Mouse (Mus musculus) right cerebral cortex, adult 2 months (tissue): ENCODE results near the gene Anks1.
"Not testable (repeated sequence)": the region's sequence is repeated elsewhere in the genome, so short reads cannot be mapped to it uniquely, and the experiment has no call there.

Experiments
- DNase-seq, 2 experiments: peaks; one replicate each; pipeline ENCODE4 v3.0.0; 2021 to 2022; ENCODE audit warnings: low spot score in 2 of 2

Gene Anks1

DNA sequence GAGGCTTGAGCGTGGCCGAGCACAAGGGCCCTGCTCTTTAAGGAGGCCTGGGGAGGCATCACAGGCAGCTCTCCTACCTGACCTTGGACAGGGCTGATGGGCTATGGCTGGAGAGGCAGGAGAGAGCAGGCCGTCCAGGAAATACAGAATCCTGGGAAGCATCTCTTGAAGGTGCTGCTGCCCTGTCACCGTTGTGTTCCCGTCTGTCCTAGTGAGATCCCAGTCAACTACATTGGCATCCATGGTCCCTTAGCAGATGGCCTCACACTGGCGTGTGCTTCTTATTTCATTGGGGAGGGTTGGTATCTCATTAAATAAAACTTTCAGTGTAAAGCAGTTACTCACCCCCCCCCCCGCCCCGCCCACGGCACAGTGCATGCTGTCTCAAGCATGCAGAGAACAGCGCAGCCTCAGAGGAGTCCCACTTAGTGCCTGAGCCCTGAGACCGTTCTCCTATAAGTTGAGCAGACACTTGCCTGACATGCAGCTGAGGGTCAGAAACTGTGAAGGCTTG lies 57.5 kb downstream of the Anks1 start:
- DNase-seq: peak in 1 of 2 experiments; percentile 21

DNA sequence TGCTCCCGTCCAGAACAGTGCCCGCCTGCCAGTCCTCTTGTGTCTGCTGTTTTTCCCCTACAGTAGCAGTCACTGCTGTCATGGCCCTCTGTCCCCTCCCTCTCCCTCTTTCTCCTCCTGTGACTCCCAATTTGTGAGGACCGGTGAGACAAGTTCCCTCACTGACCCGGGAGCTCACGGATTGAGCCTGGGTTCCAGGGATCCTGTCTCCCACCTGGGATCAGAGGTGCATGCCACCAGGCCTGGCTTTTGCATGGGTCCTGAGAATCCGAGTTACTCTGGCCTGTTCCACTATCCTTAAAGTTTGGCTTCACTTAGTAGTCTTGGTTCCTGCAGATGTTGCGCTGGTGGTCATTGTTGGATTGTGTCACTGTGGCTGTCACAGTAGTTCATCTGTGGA lies 58.4 kb downstream of the Anks1 start:
- no peak for DNase-seq

DNA sequence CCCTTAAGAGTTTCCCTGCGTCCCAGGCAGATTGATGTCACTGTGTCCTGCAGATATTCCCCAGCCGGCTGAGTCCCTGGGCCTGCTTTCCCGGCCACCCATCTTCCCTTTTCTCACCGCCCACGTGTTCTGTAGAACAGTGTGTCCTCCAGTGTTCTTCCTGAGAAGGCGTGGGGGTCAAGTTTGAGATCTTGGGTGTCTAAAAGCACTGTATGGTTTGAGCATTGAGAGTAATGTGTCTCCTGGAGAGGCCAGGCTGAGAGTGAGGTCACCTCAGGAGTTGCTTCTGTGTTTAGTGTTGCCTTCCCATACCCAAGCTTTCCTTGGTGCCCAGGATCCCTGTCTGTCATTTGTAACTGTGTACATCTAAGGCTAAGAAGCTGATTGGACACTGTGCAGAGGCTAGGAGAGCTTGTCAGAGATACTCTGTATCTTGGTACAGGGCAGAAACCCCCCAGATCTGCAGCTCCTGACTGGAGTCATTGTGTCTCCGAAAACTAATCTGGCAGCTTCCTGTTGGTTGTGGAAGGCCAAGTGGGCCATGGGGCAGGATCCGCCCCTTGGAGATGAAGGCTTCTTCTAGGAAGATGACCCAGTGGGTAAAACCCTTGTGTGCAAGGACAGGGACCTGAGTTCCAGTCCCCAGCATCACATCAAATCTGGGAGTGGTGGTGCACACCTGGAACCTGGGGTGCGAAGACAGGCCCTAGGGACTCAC lies 59.1 kb downstream of the Anks1 start:
- no peak for DNase-seq

DNA sequence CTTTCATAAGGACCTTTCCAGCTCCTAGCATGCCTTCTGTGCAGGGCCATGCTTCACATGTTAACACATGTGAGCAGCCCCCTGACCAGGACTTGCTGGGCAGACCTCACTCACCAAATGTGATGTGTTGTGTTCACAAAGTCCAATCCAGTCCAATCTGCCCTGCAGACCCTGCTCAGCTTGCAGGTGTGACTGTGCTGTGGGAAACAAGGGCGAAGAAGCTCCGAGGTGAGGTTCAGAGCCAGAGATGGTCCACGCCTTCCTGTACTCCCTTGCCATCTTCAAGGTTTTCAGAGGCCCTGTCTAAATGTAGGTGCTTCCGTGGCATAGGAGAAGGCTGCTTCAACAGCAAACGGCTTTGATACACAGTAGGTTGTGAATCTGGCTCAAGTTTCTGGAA lies 59.8 kb downstream of the Anks1 start:
- no peak for DNase-seq

DNA sequence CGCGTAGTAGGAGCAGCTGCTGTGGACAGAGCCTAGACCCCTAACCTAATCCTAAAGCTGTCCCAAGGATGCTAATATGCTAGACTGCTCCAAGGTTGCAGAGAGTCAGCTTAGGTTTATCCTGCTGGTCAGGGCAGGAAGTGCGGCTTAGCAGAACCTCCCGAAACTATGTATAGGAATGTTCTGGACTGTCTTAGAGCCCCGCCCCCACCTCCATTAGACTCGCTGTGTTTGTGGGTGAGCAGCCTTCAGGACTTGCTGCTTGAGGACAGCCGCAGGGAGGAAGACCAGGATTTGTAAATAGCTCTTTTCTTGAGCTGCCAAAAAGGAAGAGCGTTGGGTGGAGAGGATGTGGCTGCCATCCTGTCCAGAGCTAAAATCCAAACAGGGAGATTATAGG lies 60.3 kb downstream of the Anks1 start:
- no peak for DNase-seq

DNA sequence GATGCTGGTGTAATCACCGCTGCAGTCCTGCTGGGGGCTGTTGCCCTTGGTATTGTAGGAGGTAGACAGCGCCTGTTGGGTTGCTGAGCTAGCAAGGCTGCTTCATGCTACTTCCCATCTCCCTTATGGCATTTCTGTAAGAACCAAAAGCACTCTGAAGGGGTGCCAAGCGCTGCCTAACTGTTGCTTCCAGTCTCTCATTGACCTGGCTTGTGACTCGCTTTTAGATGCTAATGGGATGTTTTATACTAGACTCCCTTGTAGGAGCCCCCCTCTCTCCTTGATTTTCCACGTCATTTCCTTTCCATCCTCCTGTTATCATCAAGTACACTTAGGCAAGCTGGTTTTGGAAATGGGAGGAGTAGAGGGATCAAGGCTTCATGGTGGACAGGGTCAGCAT lies 60.8 kb downstream of the Anks1 start:
- DNase-seq: no peak

DNA sequence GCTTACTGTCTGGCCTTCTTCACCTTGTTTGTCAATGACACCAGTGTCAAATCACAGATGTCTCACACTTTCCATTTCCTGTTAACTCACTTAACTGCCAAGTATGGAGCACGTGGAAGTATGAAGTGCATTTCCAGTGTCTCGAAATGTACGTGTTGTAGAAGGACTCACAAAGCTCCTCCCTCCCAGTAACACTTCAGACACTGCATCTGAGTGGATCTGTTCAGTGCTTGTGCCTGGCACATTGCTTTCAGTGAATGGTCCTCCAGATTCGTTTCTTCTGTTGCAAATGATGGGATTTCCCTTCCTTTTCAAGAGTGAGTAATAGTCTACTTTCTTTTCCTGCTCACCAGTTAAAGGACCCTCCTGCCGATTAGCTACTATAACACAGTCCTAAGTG lies 61.2 kb downstream of the Anks1 start:
- no peak for DNase-seq

DNA sequence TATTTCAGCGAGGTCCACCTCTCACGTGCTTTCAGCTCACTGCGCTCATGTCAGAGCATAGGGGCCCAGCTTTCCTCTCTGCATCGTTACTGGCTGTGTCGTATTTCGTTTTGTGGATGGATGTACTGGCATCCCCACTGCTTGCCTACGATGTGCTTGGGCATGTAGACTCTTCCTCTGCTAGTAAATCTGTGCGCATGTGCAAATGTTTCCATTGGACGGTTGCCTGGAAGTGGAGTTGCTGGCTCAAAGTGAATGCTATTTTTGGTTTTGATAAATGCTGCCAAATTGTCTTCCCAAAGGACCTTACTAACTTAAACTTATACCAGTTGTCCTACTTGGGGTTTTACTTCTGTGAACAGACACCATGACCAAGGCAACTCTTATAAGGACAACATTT lies 62.4 kb downstream of the Anks1 start:
- DNase-seq: peak; percentile 71 to 72

DNA sequence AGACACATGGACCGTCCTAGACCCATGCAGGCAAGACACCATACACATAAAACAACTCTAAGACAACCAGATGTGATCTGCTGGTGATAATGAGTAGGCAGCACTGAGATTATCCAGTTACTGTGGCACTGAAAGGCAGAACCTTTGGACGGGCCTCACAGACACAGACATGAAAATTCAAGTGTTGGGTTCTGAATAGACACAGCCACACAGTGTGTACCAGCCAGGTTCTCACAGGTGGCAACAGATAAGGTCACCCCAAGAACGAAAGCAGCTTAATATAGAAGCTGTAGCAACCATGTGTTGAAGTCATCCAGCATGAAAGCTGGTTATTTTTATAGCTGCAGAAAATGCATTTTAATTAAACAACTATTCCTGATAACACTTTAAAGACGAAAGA lies 64.2 kb downstream of the Anks1 start:
- DNase-seq: no peak

DNA sequence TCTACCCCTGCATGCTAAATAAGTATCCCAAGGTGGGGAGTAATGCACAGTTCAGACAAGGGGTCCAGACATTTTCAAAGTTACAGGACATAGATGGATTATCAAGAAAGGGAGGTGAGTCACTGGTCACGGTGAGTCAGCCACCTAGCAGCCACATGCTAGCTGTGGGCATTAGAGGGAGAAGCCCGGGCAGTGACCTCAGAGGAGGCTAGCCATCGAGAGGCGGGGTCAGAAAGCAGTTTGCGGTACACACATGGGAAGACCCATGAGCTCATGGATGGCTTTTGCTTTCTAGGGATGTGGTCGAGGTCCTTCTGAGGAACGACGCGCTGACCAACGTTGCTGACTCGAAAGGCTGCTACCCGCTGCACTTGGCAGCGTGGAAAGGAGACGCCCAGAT lies 67.2 kb downstream of the Anks1 start:
- DNase-seq: no peak

DNA sequence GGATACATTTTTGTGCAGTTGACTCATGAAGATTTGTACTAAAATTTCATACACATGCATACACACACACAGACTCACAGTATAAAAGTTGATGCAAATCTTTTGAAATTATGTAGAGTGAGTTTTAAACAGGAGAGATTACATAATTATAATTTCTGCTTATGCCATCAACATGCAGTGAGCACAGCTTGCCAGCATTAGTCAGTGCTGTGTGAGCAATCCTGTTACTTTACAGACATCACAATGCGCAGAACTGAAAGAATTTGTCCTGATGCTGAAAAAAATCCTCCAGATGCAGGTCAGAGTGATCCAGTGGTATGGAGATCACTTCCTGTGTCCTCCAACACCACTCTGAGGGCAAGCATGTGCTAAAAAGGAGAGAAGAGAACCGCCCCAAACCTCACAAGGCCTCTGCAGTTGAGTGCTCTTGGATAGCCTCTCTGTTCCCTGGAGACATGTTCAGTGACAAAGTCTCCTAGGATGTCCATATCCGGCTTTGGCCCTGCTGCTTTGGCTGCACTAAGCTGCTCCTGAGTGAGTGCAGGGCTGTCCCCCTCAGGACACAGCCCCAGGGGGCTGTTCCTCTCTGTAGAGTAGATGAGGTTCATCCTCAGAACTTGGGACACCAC lies 68.0 kb downstream of the Anks1 start:
- DNase-seq: peak in 1 of 2 experiments; percentile 41

DNA sequence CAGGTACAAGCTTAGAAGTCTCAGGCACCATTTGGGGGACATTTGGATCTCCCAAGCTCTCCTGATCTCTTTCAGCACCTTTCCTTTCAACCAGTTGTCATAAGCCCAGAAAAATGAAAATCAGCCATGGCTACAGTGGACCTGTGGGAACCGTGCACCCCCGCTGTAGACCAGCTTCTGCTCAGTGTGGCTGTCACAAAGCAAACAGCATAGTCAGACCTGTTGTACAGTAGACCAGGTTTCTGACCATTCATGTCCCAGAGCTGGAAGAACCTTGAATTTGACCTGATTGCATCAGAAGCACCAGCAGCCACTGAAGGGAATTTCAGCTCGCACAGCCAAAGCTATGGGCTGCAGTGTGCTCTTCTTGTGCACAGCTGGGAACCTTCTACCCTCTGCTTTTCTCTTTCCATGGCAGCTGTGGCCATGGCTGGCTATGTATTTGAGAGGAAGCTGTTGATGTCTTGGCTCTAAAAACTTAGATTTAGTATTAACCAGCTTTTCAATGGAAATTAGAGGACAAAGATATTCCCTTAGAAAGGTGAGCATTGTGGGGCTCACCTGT lies 71.4 kb downstream of the Anks1 start:
- no peak for DNase-seq

DNA sequence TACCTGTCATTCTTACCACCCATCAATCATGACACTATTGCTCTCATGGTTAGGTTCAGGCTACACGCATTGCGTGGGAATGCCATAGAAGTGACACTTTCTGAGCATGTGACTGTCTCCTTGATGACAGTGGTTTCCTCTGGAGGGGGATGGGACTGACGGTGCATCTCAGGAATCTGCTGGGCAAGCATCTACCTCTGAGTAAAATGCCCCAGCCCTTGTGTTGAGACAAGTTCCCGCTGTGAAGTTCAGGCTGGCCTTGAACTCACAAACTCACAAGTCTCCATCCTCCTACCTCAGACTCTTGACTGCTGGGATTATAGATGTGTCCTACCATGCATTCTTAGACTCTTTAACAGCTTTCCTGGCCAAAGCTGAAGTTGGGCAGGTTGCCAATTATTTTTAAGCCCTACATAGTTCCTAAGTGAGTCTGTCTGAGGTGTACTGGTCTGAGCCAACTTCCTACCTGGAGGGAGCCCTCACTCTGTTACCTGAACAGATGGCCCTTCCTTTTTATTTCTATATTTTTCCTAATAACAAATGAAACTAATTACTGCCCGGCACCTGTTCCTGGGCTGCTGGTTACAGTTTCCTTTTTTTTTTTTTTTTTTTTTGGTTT lies 72.5 kb downstream of the Anks1 start:
- DNase-seq: no peak

DNA sequence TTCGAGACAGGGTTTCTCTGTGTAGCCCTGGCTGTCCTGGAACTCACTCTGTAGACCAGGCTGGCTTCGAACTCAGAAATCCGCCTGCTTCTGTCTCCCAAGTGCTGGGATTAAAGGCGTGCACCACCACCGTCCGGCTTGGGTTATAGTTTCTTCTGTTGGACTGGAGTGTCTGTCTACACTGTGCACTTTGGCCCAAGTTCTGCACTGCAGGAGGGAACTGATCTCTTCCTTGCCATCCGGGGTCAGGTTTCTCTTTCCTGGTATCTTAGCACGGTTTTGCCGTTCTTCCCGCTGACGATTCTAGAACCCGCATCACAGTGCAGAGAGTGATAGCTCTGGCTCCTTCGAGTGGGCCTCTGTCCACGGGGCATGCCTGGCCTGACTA lies 73.0 kb downstream of the Anks1 start:
- not testable (repeated sequence) for DNase-seq

DNA sequence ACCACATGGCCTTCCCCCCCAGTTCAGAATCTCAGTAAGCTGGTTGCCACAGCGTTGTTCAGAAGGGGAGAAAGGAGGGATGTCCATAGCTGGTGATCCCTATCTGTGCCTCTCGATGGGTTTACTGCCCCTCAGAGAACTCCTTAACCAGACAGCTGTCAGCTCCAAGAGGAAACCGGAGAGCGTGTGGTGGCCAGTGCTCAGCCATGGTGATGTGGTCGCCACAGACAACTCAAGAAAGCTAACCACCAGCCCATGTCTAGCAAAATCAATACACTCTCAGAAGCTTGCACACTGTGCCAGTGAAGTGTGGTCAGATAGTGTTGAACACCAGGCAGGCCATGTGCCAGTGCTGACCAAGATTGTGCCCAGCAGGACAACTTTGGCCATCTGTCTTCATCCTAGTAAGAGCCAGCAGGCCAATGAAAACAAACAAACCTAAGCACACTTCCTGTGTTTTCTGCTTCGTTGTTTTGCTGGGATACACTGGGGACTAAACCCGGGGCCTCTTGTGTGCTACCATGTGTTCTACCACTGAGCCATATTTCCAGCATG lies 73.7 kb downstream of the Anks1 start:
- no peak for DNase-seq

DNA sequence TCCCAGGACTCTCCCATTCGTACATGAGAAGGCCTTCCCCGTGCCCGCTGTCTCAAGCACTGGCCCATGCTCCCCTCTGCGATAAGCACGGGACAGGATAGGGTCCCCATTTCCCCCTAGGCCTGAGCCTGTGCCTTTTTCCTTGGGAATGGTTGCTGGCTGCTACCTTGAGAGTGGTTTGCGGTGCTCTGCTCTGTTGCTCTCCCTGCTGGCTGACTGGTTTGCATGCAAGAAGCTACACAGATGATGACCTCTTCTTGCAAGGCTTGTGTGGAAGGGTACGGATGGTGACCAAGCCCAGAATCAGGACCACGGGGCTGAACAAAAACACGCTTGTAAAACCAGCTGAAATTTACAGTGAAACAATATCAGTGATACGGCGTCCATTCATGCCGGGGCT lies 75.3 kb downstream of the Anks1 start:
- no peak for DNase-seq

DNA sequence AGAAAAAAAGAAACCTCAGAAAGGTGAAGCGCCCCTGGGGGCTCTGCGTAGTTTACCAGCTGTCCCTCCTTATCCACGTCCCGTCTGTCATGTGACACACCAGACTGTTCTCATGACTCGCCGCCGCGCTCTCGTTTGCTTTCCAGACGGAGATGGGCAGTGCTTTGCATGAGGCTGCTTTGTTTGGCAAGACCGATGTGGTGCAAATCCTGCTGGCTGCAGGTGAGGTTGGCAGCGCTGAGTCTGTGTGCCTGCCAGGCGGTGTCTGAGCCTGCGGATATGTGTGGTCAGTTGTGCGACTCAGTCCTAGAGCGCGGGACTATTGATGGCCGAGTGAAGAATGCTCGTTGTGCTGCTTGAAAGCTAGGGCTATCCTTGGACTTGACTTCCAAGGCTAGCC lies 77.0 kb downstream of the Anks1 start:
- no peak for DNase-seq

DNA sequence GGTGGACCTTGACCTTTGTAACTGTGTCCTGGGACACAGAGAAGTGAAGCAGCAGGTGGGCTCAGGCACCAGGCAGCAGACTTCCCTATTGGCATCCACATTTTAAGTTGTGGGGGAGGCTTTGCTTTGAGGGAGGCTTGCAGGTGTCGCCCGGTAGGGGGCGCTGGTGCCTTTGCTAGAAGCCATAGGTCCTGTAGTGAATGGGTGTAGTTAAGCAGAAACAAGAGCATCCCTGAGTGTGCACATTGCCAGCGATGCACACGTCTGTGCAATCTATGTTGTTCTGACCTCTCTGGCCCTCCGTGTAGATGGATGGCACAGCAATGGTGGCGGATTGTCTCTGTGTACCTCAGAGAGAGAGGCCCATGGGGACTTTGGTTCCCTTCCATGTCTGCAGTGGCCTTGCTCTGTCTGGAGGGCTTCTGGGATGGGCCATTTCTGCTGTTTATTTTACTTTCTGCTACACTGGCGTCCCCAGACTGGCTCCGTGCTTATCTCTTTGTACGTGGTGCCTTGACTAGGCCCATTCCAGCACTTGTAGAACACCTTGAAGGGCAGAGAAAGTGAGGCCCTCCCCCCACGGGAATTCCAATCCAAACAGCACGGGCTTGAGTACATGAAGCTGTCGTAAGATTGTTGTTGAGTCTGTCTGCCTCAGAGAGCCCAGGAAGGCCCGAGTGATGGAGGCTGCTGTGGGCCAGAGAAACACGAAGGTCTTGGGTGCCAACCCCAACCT lies 80.9 kb downstream of the Anks1 start:
- peak; percentile 80 to 81 for DNase-seq

DNA sequence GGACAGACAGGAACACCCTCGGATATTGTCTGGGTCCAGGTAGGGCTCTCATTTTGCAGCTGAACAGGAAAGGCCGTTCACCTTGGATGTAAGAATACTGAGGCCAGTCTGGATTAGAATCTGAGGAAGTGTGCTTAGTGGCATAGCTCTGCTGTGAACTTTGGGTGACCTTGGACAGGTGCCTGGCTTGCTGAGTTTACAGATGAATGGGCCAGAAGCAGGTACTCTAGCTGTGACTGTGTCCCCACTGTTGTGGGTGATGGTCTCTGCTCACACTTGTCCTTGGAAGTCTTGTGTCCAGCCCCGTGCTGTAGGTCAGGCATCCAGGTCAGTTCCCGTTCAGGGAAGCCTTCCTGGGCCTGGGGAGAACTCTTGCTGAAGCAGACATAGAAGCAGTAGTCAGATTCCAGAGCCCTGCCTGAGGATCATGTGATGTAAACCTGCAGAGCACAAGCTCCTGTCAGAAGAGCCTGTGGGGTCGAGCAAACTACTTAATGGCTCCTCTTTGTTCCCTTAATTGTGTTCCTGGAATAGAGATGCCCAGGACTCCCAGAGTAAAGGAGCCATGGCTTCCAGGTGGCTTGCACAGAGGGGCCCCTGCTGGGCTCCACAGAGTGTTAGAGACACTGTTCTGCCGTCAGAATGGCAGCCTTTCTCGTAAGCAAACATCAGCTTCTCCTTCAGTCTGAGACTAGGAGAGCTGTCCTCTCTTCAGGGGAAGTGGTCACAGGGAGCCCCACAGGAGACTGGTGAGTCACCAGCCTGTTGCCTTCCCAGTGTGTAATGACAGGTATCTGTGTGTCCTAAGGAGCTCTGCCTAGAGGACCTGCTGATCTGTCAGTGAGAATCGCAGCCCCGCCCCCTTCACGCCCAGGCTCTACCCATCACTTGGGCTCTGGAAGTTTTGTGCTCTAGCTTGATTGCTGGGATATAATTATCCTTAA lies 85.2 kb downstream of the Anks1 start:
- no peak for DNase-seq

DNA sequence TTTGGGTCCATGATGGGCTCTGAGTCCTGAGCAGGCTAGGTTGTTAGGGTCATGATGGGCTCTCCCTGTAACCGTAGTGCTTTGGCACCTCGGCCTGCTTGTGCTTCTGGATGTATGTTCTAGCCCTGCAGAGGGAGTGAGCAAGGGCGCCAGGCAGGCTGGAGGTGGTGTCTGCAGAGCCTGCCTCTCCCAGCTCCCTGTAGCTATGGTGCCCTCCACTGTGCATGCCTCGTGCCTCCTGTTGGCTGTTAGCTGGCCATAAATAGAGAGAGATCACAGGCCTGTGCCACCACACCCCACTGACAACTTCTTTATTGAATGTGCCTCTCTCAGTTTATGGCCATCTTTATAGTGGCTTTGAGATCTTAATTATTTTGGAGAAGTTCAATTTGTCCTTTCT lies 87.2 kb downstream of the Anks1 start:
- DNase-seq: no peak

DNA sequence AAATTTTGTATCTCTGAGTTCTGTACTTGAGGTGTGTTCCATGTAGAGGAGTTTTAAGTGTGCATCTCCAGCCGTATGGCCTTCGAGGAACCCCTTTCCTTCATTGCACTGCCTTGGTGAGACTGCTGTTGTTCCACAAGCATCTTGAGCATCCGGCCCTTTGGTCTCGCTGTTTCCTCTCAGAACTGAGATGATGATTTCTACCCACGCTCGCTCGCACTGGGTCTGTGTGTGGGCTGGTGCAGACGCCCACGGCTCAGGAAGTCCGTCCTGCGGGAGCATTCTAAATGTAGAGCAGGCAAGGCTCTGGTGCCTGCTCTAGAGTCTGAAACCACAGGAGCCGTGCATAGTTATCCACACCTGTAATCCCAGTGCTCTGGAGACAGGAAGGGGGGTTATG lies 88.1 kb downstream of the Anks1 start:
- DNase-seq: peak; percentile 87
